Mouse (Mus musculus) liver, postnatal 0 days (tissue): Measurements from ENCODE around the gene 1700025G04Rik.

Source experiments
- CTCF ChIP-seq: sonication (generic); IDR thresholded peaks from 2 replicates; pipeline ENCODE4 v1.5.1; 2016; ENCODE audit warnings: antibody characterized with exemption, low read depth
- EP300 ChIP-seq: IDR thresholded peaks from 2 replicates; pipeline ENCODE4 v1.6.1; 2016; ENCODE audit warnings: antibody characterized with exemption, low read depth, mild to moderate bottlenecking

- TF ChIP-seq CTCF (no peak), EP300 (no peak)
Measured at GRCm38 (mm10) chr1:151893976-151894375, 195.9 kb downstream of the 1700025G04Rik start.
